Mouse (Mus musculus): ENCODE data around the gene Slc41a1. TPM values are rescaled to one million over a fixed set of nuclear protein-coding genes. Genes with fewer than 3 reads are reported as not detected.

Gene Slc41a1
- polyA plus RNA-seq, 1 experiment = 14.0 TPM

- no peak for TF ChIP-seq TCF3 (IDR thresholded peaks at IDR 0.05; ENCODE audit: insufficient read length, low read depth)
- Histone ChIP-seq H3ac (ENCODE audit: control insufficient read depth, insufficient read length) (no peak overlapping the region), H3K36me3 (ENCODE audit: control insufficient read depth, insufficient read depth) (peaks cover 14% of the 10 kb centered on the region), H3K4me2 (ENCODE audit: low read depth) (no peak overlapping the region), H3K27me3 (ENCODE audit: control insufficient read depth, insufficient read depth, insufficient read length) (no peaks in the 10 kb centered on the region), H3K79me2 (ENCODE audit: control insufficient read depth, insufficient read depth) (no peaks in the 10 kb centered on the region), H3K4me3 (no peak overlapping the region)
Observed at GRCm38 (mm10) chr1:131842221-131842620, 14.9 kb downstream of the Slc41a1 start.

DNA sequence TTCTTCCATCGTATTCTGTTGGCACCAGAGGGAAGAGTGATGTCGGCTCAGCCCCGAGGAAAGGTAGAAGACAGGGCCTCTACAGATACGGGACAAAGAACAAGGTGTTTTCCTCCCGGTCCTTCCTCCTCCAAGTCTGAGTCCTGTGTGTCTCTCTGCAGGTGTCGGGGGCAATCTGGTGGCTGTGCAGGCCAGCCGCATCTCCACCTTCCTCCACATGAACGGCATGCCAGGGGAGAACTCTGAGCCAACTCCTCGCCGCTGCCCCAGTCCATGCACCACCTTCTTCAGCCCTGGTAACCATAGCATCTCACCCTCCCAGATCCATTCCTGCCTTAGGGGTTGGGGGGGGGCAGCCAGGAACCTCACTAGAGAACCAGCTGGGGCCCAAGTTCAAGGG lies 16.5 kb downstream of the Slc41a1 start:
- TF ChIP-seq TCF3 (IDR thresholded peaks at IDR 0.05; ENCODE audit: insufficient read length, low read depth) = no peak
- no peak for TF ChIP-seq MYOG (IDR thresholded peaks at IDR 0.05; ENCODE audit: control insufficient read depth in 1 of 3, insufficient read depth in 1 of 3, insufficient read length in 2 of 3, low read depth in 2 of 3)
- no peak for TF ChIP-seq E2F4 (IDR thresholded peaks at IDR 0.05; ENCODE audit: insufficient read depth)
- H3K36me3 ChIP-seq (ENCODE audit: control insufficient read depth, insufficient read depth) = peaks cover 14% of the 10 kb centered on the region
- H3K4me2 ChIP-seq (ENCODE audit: low read depth) = no peak overlapping the region
- no peak overlapping the region for H3K4me3 ChIP-seq
- H3K27me3 ChIP-seq (ENCODE audit: control insufficient read depth, insufficient read depth, insufficient read length) = no peaks in the 10 kb centered on the region
- H3ac ChIP-seq (ENCODE audit: control insufficient read depth, insufficient read length) = no peak overlapping the region
- no peaks in the 10 kb centered on the region for H3K79me2 ChIP-seq (ENCODE audit: control insufficient read depth, insufficient read depth)

- Histone ChIP-seq H3K36me3 (ENCODE audit: control insufficient read depth, insufficient read depth) (peaks cover 14% of the 10 kb centered on the region), H3K79me2 (ENCODE audit: control insufficient read depth, insufficient read depth) (no peaks in the 10 kb centered on the region)
- no peak for TF ChIP-seq CEBPB (IDR thresholded peaks at IDR 0.05; ENCODE audit: insufficient read depth, poor library complexity, severe bottlenecking)
- peak in 2 of 3 experiments; percentile 10 to 53 for TF ChIP-seq MYOD1 (IDR thresholded peaks at IDR 0.05; ENCODE audit: control insufficient read depth in 1 of 3, insufficient read length in 2 of 3, low read depth in 2 of 3)
Observed at GRCm38 (mm10) chr1:131844883-131845282, 17.6 kb downstream of the Slc41a1 start.

GRCm38 (mm10) chr1:131846255-131846654 lies 19.0 kb downstream of the Slc41a1 start:
- Histone ChIP-seq H3K79me2 (ENCODE audit: control insufficient read depth, insufficient read depth) (no peaks in the 10 kb centered on the region), H3K27me3 (ENCODE audit: control insufficient read depth, insufficient read depth, insufficient read length) (no peaks in the 10 kb centered on the region), H3K36me3 (ENCODE audit: control insufficient read depth, insufficient read depth) (peaks cover 12% of the 10 kb centered on the region), H3K4me2 (ENCODE audit: low read depth) (no peak overlapping the region), H3K4me3 (no peak overlapping the region), H3ac (ENCODE audit: control insufficient read depth, insufficient read length) (no peak overlapping the region)
- TF ChIP-seq MYOG (IDR thresholded peaks at IDR 0.05; ENCODE audit: control insufficient read depth in 1 of 3, insufficient read depth in 1 of 3, insufficient read length in 2 of 3, low read depth in 2 of 3) = no peak
- TF ChIP-seq SRF (IDR thresholded peaks at IDR 0.05; ENCODE audit: control insufficient read depth, insufficient read length, low read depth) = no peak
- no peak for TF ChIP-seq REST (IDR thresholded peaks at IDR 0.05; ENCODE audit: insufficient read depth, insufficient read length)
- no peak for TF ChIP-seq MAX (IDR thresholded peaks at IDR 0.05; ENCODE audit: low read depth)
- no peak for TF ChIP-seq TCF3 (IDR thresholded peaks at IDR 0.05; ENCODE audit: insufficient read length, low read depth)
- TF ChIP-seq USF1 (IDR thresholded peaks at IDR 0.05; ENCODE audit: low read depth) = no peak
- TF ChIP-seq MYOD1 (IDR thresholded peaks at IDR 0.05; ENCODE audit: control insufficient read depth in 1 of 3, insufficient read length in 2 of 3, low read depth in 2 of 3) = no peak
- no peak for TF ChIP-seq TCF12 (IDR thresholded peaks at IDR 0.05; ENCODE audit: insufficient read depth, poor library complexity, severe bottlenecking)
- no peak for TF ChIP-seq POLR2A (IDR thresholded peaks at IDR 0.05; ENCODE audit: insufficient read length, low read depth)
- no peak for TF ChIP-seq CEBPB (IDR thresholded peaks at IDR 0.05; ENCODE audit: insufficient read depth, poor library complexity, severe bottlenecking)
- TF ChIP-seq E2F4 (IDR thresholded peaks at IDR 0.05; ENCODE audit: insufficient read depth) = no peak
- TF ChIP-seq POLR2AphosphoS2 (IDR thresholded peaks at IDR 0.05; ENCODE audit: insufficient read length, low read depth) = no peak

More at GRCm38 (mm10) chr1:131844883-131845282, 17.6 kb downstream of the Slc41a1 start:
- no peak overlapping the region for H3ac ChIP-seq (ENCODE audit: control insufficient read depth, insufficient read length)
- no peak overlapping the region for H3K4me2 ChIP-seq (ENCODE audit: low read depth)
- H3K4me3 ChIP-seq = no peak overlapping the region
- H3K27me3 ChIP-seq (ENCODE audit: control insufficient read depth, insufficient read depth, insufficient read length) = no peaks in the 10 kb centered on the region

DNA sequence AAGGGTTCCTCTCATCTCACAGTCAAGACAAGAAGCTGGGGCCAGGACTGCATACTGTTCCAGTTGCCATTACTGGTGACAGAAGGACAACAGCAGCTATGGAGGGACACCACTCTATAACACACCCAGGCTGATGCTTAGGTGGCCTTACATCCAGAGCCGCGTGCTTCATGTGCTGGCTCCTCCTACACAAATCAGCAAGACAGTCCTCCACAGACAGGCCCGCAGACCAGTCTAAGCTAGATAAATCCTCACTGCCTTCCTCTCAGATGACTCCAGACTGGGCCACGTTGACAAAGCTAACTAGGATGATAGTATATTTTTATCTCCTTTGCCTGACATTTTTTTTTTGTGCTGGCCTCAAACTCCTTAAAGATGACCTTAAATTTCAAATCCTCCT lies 34.5 kb downstream of the Slc41a1 start:
- H3K36me3 ChIP-seq (ENCODE audit: control insufficient read depth, insufficient read depth) = no peaks in the 10 kb centered on the region
- no peak overlapping the region for H3ac ChIP-seq (ENCODE audit: control insufficient read depth, insufficient read length)
- no peak overlapping the region for H3K4me2 ChIP-seq (ENCODE audit: low read depth)
- H3K79me2 ChIP-seq (ENCODE audit: control insufficient read depth, insufficient read depth) = no peaks in the 10 kb centered on the region
- TF ChIP-seq POLR2AphosphoS2 (IDR thresholded peaks at IDR 0.05; ENCODE audit: insufficient read length, low read depth) (no peak), MYOG (IDR thresholded peaks at IDR 0.05; ENCODE audit: control insufficient read depth in 1 of 3, insufficient read depth in 1 of 3, insufficient read length in 2 of 3, low read depth in 2 of 3) (no peak), E2F4 (IDR thresholded peaks at IDR 0.05; ENCODE audit: insufficient read depth) (no peak), USF1 (IDR thresholded peaks at IDR 0.05; ENCODE audit: low read depth) (no peak), CEBPB (IDR thresholded peaks at IDR 0.05; ENCODE audit: insufficient read depth, poor library complexity, severe bottlenecking) (no peak), POLR2A (IDR thresholded peaks at IDR 0.05; ENCODE audit: insufficient read length, low read depth) (no peak), SRF (IDR thresholded peaks at IDR 0.05; ENCODE audit: control insufficient read depth, insufficient read length, low read depth) (no peak), TCF3 (IDR thresholded peaks at IDR 0.05; ENCODE audit: insufficient read length, low read depth) (no peak), REST (IDR thresholded peaks at IDR 0.05; ENCODE audit: insufficient read depth, insufficient read length) (no peak), TCF12 (IDR thresholded peaks at IDR 0.05; ENCODE audit: insufficient read depth, poor library complexity, severe bottlenecking) (no peak), MAX (IDR thresholded peaks at IDR 0.05; ENCODE audit: low read depth) (no peak), MYOD1 (IDR thresholded peaks at IDR 0.05; ENCODE audit: control insufficient read depth in 1 of 3, insufficient read length in 2 of 3, low read depth in 2 of 3) (no peak)
- H3K4me3 ChIP-seq = no peak overlapping the region
- H3K27me3 ChIP-seq (ENCODE audit: control insufficient read depth, insufficient read depth, insufficient read length) = peaks cover 16% of the 10 kb centered on the region

All from myocyte (in vitro differentiated cells).